Mouse (Mus musculus) cerebellum, adult 9-11 months (tissue): ENCODE results near the gene Nt5dc2.

Source experiments
- DNase-seq: peaks from one replicate; pipeline ENCODE4 v3.0.0; 2022

Gene Nt5dc2

DNA sequence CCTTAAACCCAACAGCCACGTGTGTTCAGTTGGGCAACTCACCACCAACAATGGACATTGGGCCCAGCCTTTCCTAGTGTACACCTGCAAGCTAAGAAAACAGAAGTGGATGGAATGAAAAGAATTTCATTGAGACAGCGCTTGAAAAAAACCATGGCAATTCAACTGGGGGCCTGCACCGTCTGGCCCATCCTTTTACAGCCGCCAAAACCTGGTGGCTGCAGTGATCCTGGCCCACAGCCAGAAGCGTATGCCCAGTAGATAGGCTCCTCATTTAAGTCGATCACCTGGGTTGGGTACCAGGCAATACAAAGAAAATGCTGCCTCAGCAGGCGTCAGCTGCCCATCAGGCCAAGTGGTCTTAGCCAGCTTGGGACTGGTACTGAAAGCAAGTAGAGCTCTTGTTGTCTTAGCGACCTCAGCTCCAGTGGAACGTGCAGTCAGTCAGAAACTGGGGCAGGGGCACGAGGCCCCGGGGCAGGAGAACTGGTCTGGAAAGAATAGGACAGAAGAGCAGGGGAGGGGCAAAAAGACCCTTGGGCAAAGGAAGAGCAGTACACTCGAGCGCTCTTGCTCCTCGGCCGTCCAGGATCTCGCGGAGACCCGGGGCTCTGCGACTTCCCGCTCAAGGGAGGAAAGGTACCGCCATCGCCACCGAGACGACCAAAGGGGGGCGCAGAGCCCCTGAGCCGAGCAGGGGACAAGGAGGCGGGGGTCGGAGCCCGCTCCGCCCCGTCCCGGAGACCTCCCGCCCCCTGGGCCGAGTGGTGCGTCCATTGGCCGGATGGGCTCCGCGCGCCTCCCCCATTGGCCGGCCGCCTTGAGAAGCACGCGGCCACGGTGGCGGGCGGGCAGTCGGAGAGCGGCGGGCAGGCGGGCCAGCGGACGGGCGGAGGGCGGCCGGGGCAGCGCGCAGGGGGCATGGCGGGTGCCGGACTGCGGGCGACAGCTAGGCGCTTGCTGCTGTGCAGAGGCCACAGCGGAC is at the start of gene Nt5dc2:
TSS of gene Nt5dc2 (plus strand) at position 818 of the 985 bp plus-strand sequence.
- no peak for DNase-seq

DNA sequence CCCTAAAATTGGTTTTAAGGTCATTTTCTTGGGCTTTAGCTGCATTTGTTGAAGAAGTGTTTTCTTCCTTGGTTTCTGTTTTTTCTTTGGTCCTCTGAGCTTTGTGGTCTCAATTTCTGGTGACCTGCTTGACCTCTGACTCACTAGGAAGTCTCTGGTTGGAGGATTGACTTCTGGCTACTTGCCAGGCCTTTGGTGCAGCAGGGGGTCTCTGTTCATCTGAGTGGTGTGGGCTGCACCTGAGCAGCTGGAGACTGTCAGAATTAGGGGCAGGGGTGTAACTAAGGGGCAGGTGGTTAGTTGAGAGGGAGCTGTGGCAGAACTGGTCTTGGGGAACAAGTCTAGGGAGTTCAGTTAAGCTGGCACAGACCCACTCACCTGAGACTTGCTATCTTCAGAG is 49.7 kb upstream of the Nt5dc2 start:
- no peak for DNase-seq

DNA sequence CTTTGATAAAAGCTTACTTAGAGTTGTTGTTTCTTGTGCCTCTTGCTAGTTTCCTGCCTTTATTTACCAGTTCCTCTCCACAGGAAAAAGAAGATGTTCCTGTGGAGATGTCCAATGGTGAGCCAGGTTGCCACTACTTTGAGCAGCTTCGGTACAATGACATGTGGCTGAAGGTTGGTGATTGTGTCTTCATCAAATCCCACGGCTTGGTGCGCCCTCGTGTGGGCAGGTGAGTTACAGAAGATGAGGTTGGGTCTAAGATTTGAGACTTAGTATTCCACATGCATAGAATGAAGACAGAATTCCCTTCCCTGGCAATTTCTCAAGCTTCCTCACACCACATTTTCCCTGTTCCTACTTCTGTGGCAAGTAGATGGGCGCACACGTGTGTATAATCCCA is 43.4 kb upstream of the Nt5dc2 start:
- DNase-seq = no peak

DNA sequence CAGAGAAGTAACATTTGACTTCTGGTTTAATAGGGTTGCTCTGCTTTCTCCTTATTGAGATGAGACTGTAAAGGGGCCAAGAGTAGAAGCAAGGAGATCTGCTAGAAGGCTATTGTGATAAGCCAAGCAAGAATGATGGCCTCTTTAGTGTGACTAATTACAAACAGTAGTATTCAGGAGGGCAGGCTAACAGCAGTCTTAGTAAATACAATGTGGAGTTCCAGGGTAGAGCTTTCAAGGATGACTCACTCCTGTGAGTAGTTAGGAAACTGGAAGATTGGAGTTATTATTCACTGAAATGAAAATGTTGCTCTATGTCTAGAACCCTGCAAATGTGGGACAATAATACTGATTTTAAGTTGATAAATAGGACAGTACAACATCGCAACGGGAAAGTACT is 42.3 kb upstream of the Nt5dc2 start:
- no peak for DNase-seq

DNA sequence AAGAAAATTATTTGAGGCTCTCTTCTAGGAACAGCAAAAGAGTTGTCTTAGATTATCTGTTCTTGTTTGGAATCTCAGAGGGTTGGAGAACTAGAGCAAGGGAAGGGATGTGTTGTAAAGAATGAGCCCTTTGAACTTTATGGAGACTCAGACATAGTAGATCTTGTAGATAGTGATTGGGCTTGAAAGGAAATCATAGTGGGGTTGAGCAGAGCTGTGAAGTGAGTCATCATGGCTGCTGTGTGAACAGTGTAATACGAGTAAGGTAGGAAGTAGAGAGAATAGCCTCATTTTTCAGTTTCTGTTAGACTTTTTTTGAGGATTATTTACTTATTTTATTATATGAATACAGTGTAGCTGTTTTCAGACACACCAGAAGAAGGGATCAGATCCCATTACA is 40.9 kb upstream of the Nt5dc2 start:
- DNase-seq = no peak

DNA sequence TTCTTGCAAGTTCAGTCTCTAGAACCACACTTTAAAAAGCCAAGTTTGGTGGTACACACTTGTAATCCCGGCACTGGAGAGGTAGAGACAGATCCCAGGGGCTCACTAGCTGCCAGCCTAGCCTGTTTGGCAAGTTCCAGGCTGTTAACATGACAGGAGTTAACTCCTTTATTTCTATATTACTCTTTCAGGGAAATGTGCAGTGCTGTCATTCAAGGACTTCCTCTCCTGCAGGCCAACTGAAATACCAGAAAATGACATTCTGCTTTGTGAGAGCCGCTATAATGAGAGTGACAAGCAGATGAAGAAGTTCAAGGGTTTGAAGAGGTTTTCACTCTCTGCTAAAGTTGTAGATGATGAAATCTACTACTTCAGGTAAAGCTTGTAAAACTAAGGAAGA is 25.7 kb upstream of the Nt5dc2 start:
- DNase-seq = no peak

DNA sequence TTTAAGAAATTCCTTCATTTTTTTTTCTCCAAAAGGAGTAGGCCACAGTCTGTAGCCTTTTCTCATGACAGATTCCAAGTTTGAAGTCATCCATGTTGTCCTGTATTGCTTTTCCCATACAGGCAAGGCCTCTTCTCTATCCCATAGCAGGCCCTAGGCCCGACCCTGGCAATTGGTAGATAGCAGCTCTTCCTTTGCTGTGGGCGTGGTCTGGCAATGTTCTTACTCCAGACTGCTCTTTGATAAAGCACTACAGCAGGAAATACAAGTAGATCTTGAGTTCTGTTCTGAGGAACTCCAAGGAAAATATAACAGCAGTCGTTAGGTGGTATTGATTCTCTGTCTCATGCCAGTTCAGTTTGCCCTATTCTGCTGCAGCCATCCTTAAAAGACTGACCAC is 20.2 kb upstream of the Nt5dc2 start:
- no peak for DNase-seq

- DNase-seq = no peak
Measured at GRCm38 (mm10) chr14:31112187-31112586, 18.7 kb upstream of the Nt5dc2 start.

- no peak for DNase-seq
Measured at GRCm38 (mm10) chr14:31114011-31114410, 16.8 kb upstream of the Nt5dc2 start.

DNA sequence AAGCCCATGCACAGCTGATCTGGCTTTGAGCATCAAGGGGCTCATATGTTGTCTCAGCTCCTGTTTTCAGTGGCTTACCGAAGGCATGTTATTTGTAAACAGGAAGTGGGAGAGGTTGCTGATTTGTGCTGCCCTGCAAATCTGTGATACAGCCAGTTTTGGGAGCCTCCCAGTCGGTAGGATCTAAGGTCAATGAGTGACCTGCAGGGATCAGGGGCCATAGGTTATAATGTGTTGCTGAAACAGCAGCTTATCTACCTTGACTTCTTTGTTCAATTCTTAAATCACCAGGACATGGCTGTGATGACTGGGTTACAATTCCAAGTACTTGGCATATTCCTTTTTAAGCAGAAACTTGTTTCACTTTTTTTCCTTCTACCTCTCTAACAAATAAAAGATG is 15.3 kb upstream of the Nt5dc2 start:
- no peak for DNase-seq

DNA sequence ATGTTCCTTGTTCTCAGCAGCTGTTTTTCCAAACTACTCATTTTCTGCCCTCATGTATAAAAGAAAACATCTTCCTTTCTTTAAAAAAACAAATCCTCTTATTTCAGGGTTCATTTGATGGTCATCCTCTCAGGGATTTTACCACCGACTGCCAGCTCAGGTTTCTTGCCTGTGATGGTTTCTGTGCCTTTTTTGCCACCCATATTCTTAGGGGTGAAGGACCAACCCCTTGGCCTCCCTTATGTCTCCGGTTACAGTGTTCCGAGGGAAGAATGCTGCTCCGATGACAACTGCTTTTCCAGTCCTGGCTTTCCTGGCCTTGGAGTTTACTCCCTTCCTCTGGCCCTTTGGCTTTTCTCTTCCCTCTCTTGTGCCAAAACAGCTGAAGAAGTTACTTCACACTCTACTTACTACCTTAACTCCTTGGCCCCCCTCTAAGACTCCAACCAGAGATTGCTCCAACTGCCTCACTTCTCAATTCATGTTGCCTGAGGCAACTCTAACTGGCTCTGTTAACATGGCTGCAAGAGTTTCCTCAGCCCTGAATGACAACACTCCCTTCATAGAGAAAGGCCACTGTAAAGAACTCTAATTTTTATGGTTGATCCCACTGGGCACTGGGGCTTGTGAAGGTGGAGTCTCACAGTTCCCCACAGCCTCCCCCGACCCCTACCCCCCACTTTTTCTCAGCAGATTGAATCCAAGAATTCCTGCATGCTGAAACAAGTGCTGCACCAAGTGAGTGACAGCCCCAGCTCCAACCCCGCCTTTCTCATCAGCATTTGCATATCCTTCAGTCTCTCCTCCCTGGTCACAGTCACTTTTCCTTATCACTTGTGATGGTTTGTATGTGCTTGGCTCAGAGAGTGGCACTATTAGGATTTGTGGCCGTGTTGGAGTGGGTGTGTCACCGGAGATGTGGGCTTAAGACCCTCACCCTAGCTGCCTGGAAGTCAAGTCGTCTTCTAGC is 5.5 kb upstream of the Nt5dc2 start:
- DNase-seq = no peak

DNA sequence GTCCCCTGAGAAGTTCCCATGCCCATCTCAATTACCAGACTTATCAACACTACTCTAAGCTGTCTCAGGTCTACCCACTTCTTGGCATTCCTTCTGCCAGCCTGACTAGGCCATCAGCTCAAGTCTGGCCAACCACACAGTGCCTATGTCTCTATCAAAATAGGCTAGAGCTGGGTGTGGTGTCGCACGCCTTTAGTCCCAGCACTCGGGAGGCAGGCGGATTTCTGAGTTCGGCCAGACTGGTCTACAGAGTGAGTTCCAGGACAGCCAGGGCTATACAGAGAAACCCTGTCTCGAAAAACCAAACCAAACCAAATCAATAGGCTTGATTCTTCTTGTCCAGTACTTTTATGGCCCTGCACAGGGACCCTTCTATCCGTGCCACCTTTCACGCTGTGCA is 4.0 kb upstream of the Nt5dc2 start:
- no peak for DNase-seq

GRCm38 (mm10) chr14:31128101-31128825 is 2.6 kb upstream of the Nt5dc2 start:
- DNase-seq = no peak

- peak; percentile 97 for DNase-seq
Measured at GRCm38 (mm10) chr14:31128826-31129219, 2.0 kb upstream of the Nt5dc2 start, which contains the start of gene Smim4. Gene Smim4 (minus strand): TSS chr14:31128956.

DNA sequence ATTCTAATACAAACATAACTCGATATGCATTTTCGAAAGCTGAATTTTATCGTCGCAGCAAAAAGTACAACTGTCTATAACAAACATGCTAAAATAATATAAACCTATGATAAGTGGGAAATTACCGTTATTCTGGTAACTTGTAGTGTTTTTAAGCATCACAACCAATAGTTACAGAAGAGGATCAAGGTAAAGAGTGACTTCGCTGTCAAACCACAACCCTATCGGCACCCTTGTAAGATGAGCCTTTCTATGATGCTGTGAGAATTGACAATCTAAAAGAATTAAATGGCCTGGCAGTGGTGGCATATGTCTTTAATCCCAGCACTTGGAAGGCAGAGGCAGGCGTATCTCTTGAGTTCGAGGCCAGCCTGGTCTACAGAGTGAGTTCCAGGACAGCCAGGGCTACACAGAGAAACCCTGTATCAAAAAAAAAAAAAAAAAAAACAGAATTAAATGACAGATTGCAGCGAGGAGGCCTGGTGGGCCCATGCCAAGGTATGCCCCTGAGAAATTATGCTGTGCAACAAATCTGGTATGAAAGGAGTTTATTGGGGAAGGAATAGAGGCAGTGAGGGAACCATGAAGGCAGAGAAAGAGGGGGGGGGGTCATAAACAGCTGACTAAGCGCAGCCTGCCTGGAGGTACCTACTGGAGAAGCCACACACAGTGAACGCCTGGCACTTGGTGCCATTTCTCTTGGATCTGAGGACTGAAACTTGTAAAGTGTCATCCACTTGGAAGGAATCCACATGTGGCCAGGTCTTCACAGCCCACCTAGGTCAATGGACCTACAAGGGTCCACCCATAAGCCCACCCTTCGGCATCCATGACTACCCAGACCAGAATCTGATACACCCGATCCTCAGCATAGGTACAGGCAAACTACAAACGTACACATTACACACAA is 1.3 kb upstream of the Nt5dc2 start:
- peak; percentile 65 for DNase-seq

GRCm38 (mm10) chr14:31131272-31131821 is 494 bp downstream of the Nt5dc2 start:
- peak; percentile 30 for DNase-seq

GRCm38 (mm10) chr14:31132031-31132430 is 1.2 kb downstream of the Nt5dc2 start:
- no peak for DNase-seq

DNA sequence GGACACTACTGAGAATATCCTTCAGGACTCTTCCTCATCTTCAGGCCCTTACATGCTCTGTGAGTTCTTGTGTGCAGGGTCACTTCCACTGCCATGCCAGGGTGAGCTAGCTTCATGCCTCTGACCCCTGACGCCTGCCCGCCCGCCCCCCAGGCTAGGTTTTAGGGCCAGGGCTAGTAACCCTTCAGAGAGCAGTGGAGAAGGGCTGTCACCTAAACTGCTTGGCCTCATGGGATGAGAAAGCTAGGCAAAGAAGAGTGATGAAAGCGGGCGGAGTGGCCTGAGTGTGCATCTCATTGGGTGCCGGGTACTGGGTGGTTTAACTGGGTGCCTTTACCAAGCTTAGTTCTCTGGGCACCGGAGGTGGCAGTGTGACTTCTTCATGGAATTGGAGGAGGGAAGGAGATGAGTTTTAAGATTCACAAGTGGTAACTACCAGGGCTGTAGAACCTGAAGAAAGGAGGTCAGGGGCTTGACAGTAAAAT is 1.7 kb downstream of the Nt5dc2 start:
- peak; percentile 8 for DNase-seq

DNA sequence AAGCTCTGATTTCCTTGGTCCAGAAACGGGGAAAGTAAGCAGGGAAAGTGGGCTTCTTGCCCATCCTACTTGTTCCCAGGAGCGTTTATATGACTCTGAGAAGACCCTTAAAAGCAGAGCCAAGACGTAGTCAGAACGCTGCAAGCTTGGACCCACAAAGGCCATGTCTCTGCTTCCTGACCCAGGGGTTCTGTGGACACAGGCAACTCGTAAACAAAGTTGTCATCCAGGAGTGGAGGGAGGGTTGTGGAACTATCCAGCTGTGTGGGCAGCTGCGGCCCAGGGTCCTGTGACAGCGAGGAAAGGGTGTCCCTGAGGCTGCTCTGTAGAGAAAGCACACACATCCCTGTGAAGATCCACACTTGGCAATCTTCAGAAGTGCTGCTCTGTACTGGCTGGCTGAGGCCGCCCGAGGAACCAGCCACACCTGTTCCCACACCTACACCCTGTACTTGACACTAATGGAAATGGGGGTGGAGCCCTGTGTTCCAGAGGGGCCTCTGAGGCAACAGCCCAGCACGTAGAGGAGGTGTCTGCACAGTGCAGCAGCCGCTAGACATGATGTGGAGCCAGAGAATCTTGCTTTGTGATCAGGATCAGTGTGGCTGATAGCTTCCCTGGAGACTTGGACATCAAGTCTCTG is 2.3 kb downstream of the Nt5dc2 start:
- no peak for DNase-seq
